Mouse (Mus musculus) kidney, embryonic 14.5 days (tissue): ENCODE results near the gene Alg6. TPM values are rescaled to one million over a fixed set of nuclear protein-coding genes. Genes with fewer than 3 reads are reported as not detected.

Experiments
- ATAC-seq: fragments of 200-750 bp; cut with Nextera tagmentation; 2 replicates; pipeline ENCODE4 v1.8.0; 2017; ENCODE audit warnings: moderate number of reproducible peaks, mild to moderate bottlenecking, moderate TSS enrichment, moderate library complexity; ENCODE audit not compliant: low FRiP score, low TSS enrichment
- H3K27ac ChIP-seq: fragments of 300-500 bp; sonication (generic); 2 replicates; pipeline ENCODE4 v1.5.1; 2014; ENCODE audit warnings: low read depth, mild to moderate bottlenecking, low read length, moderate library complexity, mixed read lengths
- H3K27me3 ChIP-seq: fragments of 300-500 bp; sonication (generic); 2 replicates; pipeline ENCODE4 v1.6.1; 2014; ENCODE audit warnings: mild to moderate bottlenecking, low read length; ENCODE audit not compliant: control insufficient read depth, insufficient read depth
- H3K36me3 ChIP-seq: fragments of 300-500 bp; sonication (generic); 2 replicates; pipeline ENCODE4 v1.6.1; 2014; ENCODE audit warnings: low read length, mixed read lengths; ENCODE audit not compliant: control insufficient read depth, insufficient read depth
- H3K4me1 ChIP-seq: fragments of 300-500 bp; sonication (generic); 2 replicates; pipeline ENCODE4 v1.6.1; 2014; ENCODE audit warnings: low read length, mixed read lengths; ENCODE audit not compliant: control insufficient read depth, insufficient read depth
- H3K4me2 ChIP-seq: fragments of 300-500 bp; sonication (generic); replicated peaks from 2 replicates; pipeline ENCODE4 v1.6.1; 2014; ENCODE audit warnings: low read depth, mild to moderate bottlenecking, low read length
- H3K4me3 ChIP-seq: fragments of 300-500 bp; sonication (generic); 2 replicates; pipeline ENCODE4 v1.5.1; 2014; ENCODE audit warnings: mild to moderate bottlenecking, low read length
- H3K9ac ChIP-seq: fragments of 300-500 bp; sonication (generic); 2 replicates; pipeline ENCODE4 v1.6.1; 2014; ENCODE audit warnings: low read depth, mild to moderate bottlenecking, low read length, moderate library complexity
- H3K9me3 ChIP-seq: fragments of 300-500 bp; sonication (generic); 2 replicates; pipeline ENCODE4 v1.6.1; 2016; ENCODE audit warnings: low read length; ENCODE audit not compliant: control insufficient read depth
- WGBS: fragments of 180-500 bp; shearing (Covaris S2); extraction: QIAGEN DNeasy Blood & Tissue Kit; methylation state at CpG from one replicate; pipeline ENCODE4 v1.1.7; 2014; 5-methylcytosine and 5-hydroxymethylcytosine counted together
- polyA plus RNA-seq: library from polyadenylated mRNA; unstranded; fragments of >200 nt; fragmentation: Nextera tagmentation; extraction: Ambion mirVana; gene quantifications from 2 replicates; pipeline ENCODE4 v1.2.1, GENCODE M21; 2014

Alg6 gene
- polyA plus RNA-seq, 1 experiment from 2014 or later = 34.1 TPM

DNA sequence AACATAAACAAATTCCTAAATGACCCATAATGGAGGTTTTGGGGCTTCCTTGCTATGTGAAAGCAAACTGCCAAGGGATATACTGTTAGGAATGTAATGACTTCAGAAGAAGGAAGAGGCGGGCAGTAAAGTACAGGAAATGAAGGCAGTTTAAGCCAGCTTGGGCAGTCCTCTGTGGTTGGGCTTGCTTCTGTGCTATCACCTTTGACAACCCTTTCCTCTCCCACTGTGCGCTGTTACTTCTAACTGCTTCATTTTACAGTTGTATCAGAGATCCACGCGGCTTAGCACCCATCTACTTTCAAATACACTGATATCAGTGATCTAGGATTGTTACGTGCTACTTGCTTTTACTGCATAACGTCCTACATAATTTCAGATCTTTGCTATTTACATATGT, 76.9 kb downstream of the Alg6 start:
- H3K9ac ChIP-seq = no peak overlapping the region
- no peaks in the 10 kb centered on the region for H3K9me3 ChIP-seq
- no peaks in the 10 kb centered on the region for H3K36me3 ChIP-seq
- H3K27ac ChIP-seq = no peak overlapping the region
- H3K4me1 ChIP-seq = no peaks in the 10 kb centered on the region
- no peak overlapping the region for H3K4me2 ChIP-seq
- no peak overlapping the region for H3K4me3 ChIP-seq
- 86% methylated on average over 6 of the region's 6 CpGs for WGBS
- no peaks in the 10 kb centered on the region for H3K27me3 ChIP-seq
- ATAC-seq = no peak

Other genes with a start within 250 kb of the Alg6 start
- not detected in 2 replicates for gene Foxd3, start 59.4 kb upstream of the Alg6 start, polyA plus RNA-seq
- 23.7 and 28.6 TPM in 2 replicates for gene Efcab7, start 113.5 kb downstream of the Alg6 start, polyA plus RNA-seq
- 37.0 and 58.3 TPM in 2 replicates for gene Pgm1, start 213.8 kb downstream of the Alg6 start, polyA plus RNA-seq
- 39.6 and 63.4 TPM in 2 replicates for gene Itgb3bp, start 214.1 kb downstream of the Alg6 start, polyA plus RNA-seq